Mouse (Mus musculus): ENCODE data around the gene Liph.
"Not testable (repeated sequence)": the region's sequence is repeated elsewhere in the genome, so short reads cannot be mapped to it uniquely, and the experiment has no call there.

The Liph gene

DNA sequence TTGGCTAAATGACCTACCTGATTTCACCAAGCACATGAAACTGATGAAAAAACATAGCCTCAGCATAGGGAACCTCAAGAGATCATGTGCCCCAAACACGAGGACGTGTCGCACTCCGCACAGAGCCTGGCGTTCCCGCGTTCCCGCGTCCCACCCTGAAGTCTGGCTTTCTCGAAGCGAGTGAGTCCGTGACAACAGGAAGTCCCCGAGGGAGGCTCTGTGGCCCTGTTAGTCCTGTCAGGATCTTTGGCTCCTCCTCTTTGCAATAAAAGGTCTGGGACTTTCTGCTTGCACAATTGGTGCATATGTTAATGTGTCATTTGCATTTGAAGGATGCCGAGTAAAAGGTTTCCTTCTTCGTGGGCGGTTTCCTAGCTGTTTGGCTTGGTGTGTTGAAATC lies at the start of gene Liph:
Gene Liph (minus strand): TSS at position 360 of the 400 bp plus-strand sequence.
- in situ Hi-C loops (cut with MboI; ENCODE audit: unreplicated experiment in 2 of 2), result no loop called here

DNA sequence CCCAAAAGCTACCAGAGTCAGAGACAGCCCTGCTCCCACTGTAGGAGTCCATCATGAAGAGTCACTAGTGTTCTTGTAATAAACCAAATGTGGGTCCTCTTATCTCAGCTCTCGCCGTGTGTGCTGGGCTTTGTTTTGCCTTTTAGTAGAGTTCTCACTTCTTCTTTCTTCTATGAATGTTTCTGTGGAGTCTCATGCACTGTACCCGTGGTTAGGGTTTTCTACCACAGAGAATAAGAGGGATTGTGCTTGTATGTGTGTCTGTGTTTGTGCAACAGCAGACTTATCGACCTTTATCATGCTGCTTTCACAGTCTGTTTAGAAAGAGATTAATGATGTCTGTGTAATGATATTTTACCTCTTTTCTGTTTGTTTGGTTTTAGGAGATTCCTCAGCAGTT lies 48.4 kb upstream of the Liph start:
- in situ Hi-C loops (cut with MboI; ENCODE audit: unreplicated experiment in 2 of 2), result no loop called here

DNA sequence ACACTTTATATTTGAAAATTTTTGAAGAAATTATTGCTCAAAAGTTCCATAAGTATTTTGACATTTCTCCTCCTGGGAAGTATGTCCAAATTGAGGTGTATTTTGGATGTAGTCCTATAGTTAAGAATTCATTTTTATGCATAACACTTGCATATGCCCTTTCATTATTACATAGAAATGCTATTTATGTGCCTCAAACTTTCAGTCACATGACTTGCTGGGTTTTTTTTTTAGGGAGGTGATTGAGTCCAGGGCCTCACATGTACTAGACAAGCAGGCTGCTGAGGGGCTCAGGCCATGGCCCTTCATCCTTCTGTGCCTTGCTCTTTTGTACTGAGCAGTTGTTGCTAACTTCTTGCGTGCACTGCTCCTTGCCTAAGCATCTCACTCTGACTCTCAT lies 44.5 kb upstream of the Liph start:
- in situ Hi-C loops (cut with MboI; ENCODE audit: unreplicated experiment in 2 of 2), result no loop called here

DNA sequence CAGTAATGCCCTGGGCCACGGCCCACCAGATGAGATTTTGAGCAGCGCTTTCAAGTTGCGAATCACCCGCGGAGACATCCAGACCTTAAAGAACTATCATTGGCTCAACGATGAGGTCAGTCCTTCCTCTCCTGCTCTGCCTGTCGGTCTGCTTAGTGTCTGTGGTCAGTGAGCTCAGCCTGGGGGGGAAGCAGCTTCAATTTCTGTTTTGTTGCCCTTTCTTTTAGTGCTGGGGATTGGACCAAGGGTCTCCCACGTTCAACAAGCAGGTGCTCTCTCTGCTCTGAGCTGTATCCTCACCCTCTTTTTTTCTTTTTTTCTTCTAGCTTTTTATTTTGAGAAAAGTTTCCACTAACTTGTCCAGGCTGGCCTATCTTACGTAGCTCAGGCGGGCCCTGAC lies 43.1 kb upstream of the Liph start:
- in situ Hi-C loops (cut with MboI; ENCODE audit: unreplicated experiment in 2 of 2), result no loop called here

DNA sequence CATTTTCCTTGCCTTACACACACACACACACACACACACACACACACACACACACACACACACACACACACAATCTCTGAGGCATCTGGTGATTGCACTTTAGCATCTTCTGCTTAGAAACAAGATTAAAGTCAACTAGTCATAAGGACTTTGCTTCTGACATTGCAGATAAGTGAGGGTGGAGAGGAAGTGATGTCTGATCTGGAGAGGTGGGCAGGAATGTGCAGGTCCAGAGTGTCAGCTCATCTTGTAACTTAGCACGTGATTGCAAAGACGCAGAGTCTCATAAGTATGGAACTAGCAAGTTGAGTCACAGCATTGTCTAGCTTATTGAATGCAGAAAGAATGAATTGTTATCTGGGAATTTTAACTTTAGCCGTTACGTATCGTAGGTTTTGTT lies 32.0 kb upstream of the Liph start:
- in situ Hi-C loops (cut with MboI; ENCODE audit: unreplicated experiment in 2 of 2), result no loop called here

DNA sequence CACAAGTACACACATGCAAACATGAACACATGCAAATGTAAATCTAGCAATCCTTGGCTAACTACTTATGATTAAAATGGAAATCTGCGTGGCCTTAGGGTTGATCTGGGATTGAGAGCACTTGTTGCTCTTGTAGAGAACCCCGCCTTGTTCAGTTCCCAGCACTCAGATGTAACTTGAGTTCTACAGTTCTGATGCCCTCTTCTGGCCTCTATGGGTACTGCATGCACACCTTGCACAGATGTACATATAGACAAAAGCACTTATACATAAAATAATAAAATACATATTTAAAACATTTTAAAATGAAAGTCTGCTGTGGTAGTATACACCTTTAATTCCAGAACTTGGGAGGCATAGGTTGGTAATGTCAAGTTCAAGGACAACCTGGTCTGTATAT lies 26.7 kb upstream of the Liph start:
- in situ Hi-C loops (cut with MboI; ENCODE audit: unreplicated experiment in 2 of 2), result loop anchor here (25.0 kb wide), 2 partner anchors 240 to 1310 kb away; partner anchors contain the start of genes Tra2b (in 2 of the 2), Clcn2 (in 1 of the 2) and Polr2h (in 1 of the 2)

DNA sequence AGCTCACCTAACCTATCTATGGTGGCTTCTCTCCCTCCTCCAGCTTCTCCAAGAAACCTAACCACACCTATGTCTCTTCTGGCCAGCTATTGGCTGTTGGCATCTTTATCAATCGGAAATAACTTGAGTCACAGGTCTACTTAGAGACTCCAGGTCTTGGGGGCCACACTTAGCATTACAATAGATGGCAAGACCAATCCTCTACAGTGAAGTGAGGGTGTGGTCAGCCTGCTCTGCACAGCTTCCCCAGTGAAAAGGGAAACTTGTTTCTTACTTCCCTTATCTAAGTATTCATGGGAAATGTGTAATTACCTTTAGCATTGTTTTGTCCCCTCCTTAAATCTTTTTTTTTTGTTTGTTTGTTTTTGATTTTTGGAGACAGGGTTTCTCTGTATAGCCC lies 20.1 kb upstream of the Liph start:
- in situ Hi-C loops (cut with MboI; ENCODE audit: unreplicated experiment in 2 of 2), result loop anchor here (10.0 to 25.0 kb wide), 6 partner anchors 181 to 1303 kb away; partner anchors contain the start of genes Tra2b (in 2 of the 2), Clcn2 (in 1 of the 2) and Polr2h (in 1 of the 2)

DNA sequence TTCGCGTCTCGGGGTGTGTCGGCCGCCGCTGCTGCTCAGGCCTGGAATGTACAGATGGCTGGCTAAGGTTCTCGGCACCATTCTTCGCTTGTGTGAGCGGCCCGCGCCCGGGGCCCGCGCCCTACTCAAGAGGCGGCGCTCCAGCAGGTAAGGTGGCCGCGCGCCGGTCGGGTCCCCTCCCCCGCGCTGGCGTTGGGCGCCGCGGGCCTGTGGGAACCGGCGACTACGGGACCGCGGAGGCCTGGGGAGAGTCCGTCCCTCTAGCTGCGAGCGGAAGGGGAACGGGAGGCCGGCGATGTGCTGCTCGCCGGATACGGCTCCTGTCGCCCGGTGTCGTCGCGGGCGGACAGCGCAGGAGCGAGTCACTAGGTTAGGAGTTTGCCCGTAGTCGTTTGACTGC lies 14.1 kb upstream of the Liph start:
- in situ Hi-C loops (cut with MboI; ENCODE audit: unreplicated experiment in 2 of 2), result loop anchor here (10.0 to 25.0 kb wide), 3 partner anchors 175 to 1297 kb away; partner anchors contain the start of genes Tra2b (in 2 of the 2), Clcn2 (in 1 of the 2) and Polr2h (in 1 of the 2)

DNA sequence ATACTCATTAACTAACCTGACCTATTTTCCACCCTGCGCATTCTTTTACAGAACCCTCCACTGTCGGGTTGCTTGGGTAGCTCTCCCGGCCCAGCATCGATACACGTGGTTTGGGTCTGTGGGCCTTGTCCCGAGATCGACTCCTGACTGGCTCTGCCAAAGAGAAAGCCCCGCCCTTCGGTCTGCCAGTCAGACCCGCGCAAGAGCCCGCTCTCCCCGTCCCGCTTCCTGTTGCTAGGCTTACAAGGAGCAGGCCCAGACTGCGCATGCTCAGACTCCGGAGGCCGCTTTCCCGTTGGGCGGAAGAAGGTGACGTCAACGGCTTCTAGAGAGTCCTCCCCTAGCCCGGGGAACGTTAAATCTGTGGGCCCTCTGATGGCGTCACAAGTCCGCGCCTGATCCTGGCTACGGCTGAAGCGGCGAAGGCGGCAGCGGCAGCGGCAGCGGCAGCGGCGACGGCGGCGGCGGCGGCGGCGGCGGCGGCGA lies 13.7 kb upstream of the Liph start, which contains the start of gene Senp2:
Gene Senp2 (plus strand): TSS at position 386 of the 486 bp plus-strand sequence.
- in situ Hi-C loops (cut with MboI; ENCODE audit: unreplicated experiment in 2 of 2), result loop anchor here (10.0 to 25.0 kb wide), 3 partner anchors 174 to 1297 kb away; partner anchors contain the start of genes Tra2b (in 2 of the 2), Clcn2 (in 1 of the 2) and Polr2h (in 1 of the 2)

DNA sequence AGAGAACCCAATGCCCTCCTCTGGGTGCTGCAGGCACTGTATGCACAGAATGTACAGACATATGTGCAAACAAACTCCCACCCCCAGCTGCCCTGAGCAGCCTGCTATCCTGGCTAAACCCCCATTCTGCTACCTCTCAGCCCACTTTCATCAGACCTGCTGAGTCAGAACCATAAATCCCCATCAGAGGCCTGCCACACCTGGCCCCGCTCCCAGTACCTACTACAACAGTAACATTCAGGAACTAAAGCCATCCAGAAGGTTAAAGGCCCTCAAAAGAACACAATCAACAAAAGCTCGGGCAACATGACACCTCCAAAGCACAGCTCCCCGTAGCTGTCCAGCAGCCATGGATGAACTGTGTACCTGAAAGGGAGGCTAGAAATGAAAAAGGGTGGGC lies 6.1 kb upstream of the Liph start:
- in situ Hi-C loops (cut with MboI; ENCODE audit: unreplicated experiment in 2 of 2), result loop anchor here (10.0 to 25.0 kb wide), 3 partner anchors 167 to 1289 kb away; partner anchors contain the start of genes Tra2b (in 2 of the 2), Clcn2 (in 1 of the 2) and Polr2h (in 1 of the 2)

DNA sequence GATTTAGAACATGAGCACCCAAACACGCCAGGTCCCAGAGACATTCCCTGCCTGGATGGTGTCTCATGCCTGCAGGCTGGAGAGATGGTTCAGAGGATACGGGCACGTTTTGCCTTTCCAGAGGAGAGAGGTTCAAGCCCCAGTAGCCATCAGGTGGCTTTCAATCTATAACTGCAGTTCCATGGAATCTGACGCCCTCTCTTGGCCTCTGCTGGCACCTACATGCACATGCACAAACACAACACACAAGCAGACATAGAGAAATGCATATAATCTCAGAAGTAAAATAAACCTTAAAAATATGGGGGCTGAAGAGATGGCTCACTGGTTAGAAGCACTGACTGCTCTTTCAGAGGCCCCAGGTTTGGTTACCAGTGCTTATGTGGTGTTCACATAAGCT lies 5.7 kb upstream of the Liph start:
- in situ Hi-C loops (cut with MboI; ENCODE audit: unreplicated experiment in 2 of 2), result loop anchor here (10.0 to 25.0 kb wide), 3 partner anchors 166 to 1289 kb away; partner anchors contain the start of genes Tra2b (in 2 of the 2), Clcn2 (in 1 of the 2) and Polr2h (in 1 of the 2)

DNA sequence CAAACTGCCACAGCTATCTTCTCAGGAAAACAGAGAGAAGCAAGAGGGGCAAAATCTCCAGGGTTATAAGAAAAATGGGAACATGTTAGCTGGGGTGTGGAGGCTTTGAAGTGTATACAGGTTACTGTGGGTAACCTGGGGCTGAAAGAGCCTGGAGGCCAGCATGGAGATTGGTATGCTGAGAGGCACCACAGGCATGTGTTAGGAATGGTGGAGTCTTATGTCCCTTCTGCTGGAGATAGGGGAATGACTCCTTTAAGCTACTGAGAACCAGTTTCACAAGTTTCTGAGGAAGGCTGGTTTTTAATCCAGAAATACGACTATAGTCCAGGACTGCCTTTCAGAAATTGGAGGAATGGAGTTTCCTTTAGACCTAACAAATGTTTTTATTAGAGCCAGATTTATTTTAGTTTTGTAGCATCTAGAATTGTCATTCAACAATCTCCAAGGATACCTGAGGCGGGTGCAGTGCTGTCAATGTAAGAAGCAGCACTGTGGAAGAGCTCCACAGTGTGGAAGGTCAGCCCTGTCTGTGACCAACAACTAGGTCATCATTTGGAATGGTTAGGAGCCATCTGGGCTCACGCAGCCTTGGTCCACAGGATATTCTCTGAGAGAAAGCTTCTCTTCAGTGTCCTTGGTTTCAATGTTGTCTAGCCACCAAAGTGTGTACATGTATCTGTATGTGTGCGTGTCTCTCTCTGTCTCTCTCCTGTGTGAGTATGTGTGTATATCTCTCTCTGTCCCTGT lies 4.7 kb upstream of the Liph start:
- in situ Hi-C loops (cut with MboI; ENCODE audit: unreplicated experiment in 2 of 2), result loop anchor here (10.0 to 25.0 kb wide), 3 partner anchors 165 to 1288 kb away; partner anchors contain the start of genes Tra2b (in 2 of the 2), Clcn2 (in 1 of the 2) and Polr2h (in 1 of the 2)

DNA sequence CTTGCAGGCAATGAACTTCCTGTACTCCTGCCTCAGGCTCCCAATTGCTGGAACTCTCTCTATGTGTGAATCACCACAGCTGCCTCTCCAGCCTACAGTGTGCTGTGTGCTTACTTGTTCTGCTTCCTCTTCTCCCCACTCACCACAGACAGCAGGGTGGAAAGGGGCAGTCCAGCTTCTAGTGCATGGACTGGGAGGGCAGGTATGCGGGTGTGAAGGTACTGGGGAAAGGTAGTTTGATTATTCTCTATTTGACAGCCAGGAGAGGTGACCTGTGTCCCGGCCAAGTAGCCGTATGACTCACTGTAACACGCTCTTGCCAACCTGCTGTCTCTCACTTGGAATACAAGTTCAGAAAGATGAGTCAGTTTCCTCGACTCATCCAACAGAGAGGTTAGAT lies 2.6 kb upstream of the Liph start:
- in situ Hi-C loops (cut with MboI; ENCODE audit: unreplicated experiment in 2 of 2), result no loop called here

DNA sequence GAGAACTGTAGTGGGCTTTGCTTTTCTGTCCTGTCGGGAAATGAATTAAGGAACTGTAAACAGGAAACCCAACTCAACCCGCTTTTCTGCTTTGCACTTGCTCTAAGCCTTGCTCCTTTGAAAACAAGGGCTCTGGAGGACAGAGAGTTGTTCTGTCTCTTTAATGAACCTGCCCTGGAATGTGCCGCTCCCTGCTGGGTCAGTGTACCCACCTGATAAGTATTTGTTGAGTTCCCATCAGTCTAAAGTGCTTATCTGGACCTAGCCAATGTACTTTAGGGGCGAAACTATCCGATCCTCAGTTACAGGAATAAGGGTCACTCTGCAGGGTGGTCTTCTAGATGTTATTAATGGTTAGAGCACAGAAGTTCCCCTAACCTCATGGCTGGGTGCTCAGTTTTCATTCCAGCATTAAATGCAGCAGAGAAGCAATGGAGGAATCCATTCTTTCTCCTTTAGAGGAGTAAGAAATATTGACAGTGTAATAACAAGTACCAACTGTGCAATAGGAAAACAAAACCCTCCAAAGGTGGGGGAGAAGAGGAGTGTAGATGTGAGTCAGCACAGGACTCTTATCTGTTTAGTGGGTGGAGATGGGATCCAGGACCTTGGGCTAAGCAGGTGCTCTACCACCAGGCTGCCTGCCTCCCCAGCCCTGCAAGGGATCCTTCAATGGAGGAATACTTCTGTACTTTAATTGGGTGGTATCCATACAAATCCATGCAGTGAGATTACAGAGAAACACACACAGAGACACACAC lies 1.6 kb upstream of the Liph start:
- in situ Hi-C loops (cut with MboI; ENCODE audit: unreplicated experiment in 2 of 2), result no loop called here

DNA sequence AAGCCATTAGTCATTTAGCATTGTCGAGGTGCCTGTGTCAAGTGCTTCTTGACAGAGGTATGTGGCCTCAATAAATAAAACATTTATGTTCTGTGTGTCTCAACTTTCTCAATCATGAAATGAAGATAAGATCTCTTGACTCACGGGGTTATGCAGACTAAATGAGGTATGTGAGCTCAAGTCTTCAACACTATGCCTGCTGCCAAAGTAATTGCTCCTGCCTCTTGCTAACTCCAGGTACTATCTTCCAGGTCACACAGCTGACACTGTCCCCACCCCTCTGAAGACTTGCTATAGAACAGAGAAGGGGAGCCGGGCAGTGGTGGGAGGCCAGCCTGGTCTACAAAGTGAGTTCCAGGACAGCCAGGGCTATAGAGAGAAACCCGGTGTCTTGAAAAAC lies 939 bp upstream of the Liph start:
- in situ Hi-C loops (cut with MboI; ENCODE audit: unreplicated experiment in 2 of 2), result no loop called here

DNA sequence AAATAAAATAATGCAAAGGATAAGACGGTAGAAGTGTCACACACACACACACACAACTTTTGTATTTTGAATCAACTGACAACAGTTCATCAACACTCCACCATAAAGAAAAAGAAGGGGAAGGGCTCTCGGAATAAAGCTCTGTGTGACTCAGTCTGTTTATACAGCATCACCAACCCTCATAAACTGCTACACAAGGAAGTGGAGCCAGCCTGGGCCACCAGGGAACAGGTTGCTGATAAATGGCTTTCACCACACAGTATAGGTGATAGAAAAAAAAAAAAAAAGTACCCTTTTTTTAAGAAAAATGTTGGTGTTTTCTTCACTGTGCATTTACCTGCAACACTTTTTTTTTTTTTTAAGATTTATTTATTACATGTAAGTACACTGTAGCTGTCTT lies 3.7 kb downstream of the Liph start:
- in situ Hi-C loops (cut with MboI; ENCODE audit: unreplicated experiment in 2 of 2), result no loop called here

DNA sequence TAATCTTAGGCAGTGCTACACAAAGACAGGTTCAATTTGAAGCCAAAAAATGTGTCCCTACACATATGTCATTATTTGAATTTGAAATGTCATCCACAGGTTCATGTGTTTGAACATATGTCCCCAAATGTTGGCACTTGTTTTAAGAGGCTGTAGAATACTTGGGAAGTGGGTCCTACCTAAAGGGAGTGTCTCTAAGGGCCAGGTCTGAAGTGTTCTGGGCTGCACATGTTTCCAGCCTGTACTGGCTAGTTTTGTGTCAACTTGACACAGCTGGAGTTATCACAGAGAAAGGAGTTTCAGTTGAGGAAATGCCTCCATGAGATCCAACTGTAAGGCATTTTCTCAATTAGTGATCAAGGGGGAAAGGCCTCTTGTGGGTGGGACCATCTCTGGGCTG lies 4.6 kb downstream of the Liph start:
- in situ Hi-C loops (cut with MboI; ENCODE audit: unreplicated experiment in 2 of 2), result not testable (repeated sequence)

DNA sequence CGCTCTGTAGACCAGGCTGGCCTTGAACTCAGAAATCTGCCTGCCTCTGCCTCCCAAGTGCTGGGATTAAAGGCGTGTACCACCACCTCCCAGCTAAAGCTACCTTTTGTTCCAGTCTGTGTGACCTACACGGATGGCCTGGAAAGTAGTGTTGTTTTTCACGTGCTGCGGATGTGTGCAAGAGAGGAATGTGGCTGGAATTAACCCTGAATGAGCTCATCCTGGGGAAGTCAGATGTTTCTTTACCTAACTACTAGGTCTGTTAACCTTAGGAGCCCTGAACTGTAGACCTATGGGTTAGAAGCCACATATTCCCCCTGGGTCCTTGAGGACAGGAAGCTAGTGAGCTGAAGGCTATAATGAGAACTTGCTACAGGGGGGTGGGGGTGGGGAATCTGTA lies 7.5 kb downstream of the Liph start:
- in situ Hi-C loops (cut with MboI; ENCODE audit: unreplicated experiment in 2 of 2), result no loop called here

DNA sequence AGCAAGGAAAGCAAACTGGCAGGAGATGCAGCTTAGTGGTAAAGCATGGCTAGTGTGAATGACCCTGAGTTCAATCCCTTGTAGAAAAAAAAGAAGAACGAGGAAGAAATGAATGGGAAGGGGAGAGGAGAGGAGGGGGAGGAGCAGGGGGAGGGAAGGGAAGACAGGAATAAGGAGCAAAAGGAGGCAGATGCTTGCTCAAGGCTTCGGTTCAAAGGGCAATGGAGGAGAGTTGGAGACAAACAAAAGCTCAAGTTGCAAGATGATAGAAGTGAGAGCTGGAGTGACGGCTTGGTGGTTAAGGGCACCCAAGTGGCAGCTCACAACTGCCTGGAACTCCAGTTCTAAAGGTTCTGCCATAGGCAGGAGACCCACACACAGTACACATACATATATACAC lies 9.3 kb downstream of the Liph start:
- in situ Hi-C loops (cut with MboI; ENCODE audit: unreplicated experiment in 2 of 2), result no loop called here

DNA sequence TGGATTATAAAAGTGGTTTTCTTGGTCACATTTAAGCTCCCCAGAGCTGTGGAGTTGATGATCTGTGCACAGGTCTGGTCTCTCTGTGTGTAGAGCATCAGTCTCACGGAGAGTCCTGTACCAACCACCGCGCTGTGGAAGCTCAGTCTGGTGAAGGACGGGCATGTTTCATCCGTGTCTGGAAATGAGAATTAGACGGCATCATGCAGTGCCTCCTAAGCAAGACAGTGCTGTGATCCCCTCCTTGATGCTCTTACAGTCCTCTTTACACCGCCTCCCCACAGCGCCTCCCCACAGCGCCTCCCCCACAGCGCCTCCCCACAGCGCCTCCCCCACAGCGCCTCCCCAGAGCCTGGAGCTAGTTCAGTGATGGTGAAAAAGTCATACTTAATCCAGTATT lies 11.4 kb downstream of the Liph start:
- in situ Hi-C loops (cut with MboI; ENCODE audit: unreplicated experiment in 2 of 2), result no loop called here

DNA sequence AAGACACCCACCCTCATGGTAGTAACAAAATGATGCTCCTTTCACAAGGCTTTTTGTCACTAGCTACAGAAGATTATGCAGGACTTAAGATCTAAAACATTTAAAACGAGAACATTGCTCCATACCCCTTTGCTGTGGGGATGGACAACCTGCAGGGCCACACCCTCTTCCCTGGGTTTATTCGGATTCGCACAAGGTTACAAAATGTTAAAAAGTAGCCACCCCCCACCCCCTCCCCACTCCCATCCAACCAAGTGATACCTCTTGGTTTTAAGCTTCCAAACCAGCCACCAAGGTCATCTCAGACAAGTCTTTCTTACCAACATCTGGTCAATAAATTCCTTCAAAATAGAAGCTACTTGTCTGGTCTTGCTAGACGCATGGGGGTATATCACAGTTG lies 11.9 kb downstream of the Liph start:
- in situ Hi-C loops (cut with MboI; ENCODE audit: unreplicated experiment in 2 of 2), result no loop called here
